Mouse (Mus musculus): ENCODE results near the gene Erg. TPM values are rescaled to one million over a fixed set of nuclear protein-coding genes. Genes with fewer than 3 reads are reported as not detected.

The Erg gene
- polyA plus RNA-seq, 1 experiment from 2014 or later = 2.1 TPM

- Histone ChIP-seq H3K4me1 (ENCODE audit: control insufficient read depth, low read depth, low read length) (no peaks in the 10 kb centered on the region), H3K9ac (ENCODE audit: low read depth, low read length) (no peak overlapping the region), H3K4me2 (ENCODE audit: low read depth, low read length) (no peak overlapping the region), H3K27ac (ENCODE audit: low read length) (no peak overlapping the region), H3K9me3 (replicated peaks; ENCODE audit: control insufficient read depth, low read length) (no peaks in the 10 kb centered on the region), H3K4me3 (ENCODE audit: low read depth, low read length) (no peak overlapping the region), H3K36me3 (ENCODE audit: control insufficient read depth, insufficient read depth) (no peaks in the 10 kb centered on the region), H3K27me3 (ENCODE audit: control insufficient read depth, insufficient read depth, low read depth, low read length) (no peaks in the 10 kb centered on the region)
- no peak for ATAC-seq (ENCODE audit: low read depth)
- WGBS (ENCODE audit: insufficient replicate concordance) = 44% methylated on average over 20 of the region's 20 CpGs
Observed at GRCm38 (mm10) chr16:95611982-95612746, 25.8 kb upstream of the Erg start.

DNA sequence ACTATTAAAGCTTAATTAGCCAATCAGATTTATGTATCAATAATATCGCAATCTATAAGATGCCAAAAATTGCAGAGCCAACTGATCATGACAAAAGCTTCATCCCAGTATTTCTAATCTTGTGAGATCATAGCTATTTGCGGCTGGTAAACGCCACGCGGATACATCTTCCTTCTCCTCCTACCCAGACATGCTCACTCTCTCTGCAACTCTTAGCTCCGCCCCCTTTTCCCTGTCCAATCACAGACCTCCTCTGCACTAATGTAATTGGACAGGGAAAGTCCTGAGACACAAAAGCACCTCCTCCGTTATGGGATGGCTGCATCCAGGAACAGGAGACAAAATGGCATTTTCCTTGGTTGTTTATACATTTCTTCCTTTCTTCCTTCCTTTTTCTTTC, 22.2 kb upstream of the Erg start:
- Histone ChIP-seq H3K9ac (ENCODE audit: low read depth, low read length) (no peak overlapping the region), H3K9me3 (replicated peaks; ENCODE audit: control insufficient read depth, low read length) (no peaks in the 10 kb centered on the region), H3K27me3 (ENCODE audit: control insufficient read depth, insufficient read depth, low read depth, low read length) (no peaks in the 10 kb centered on the region), H3K4me2 (ENCODE audit: low read depth, low read length) (no peak overlapping the region), H3K4me1 (ENCODE audit: control insufficient read depth, low read depth, low read length) (no peaks in the 10 kb centered on the region), H3K27ac (ENCODE audit: low read length) (no peak overlapping the region), H3K36me3 (ENCODE audit: control insufficient read depth, insufficient read depth) (no peaks in the 10 kb centered on the region), H3K4me3 (ENCODE audit: low read depth, low read length) (no peak overlapping the region)
- WGBS (ENCODE audit: insufficient replicate concordance) = 62% methylated on average over 7 of the region's 7 CpGs
- ATAC-seq (ENCODE audit: low read depth) = no peak

GRCm38 (mm10) chr16:95605304-95605703, 18.9 kb upstream of the Erg start:
- Histone ChIP-seq H3K4me1 (ENCODE audit: control insufficient read depth, low read depth, low read length) (no peaks in the 10 kb centered on the region), H3K27ac (ENCODE audit: low read length) (no peak overlapping the region), H3K4me2 (ENCODE audit: low read depth, low read length) (no peak overlapping the region), H3K27me3 (ENCODE audit: control insufficient read depth, insufficient read depth, low read depth, low read length) (no peaks in the 10 kb centered on the region), H3K36me3 (ENCODE audit: control insufficient read depth, insufficient read depth) (no peaks in the 10 kb centered on the region), H3K9me3 (replicated peaks; ENCODE audit: control insufficient read depth, low read length) (no peaks in the 10 kb centered on the region), H3K9ac (ENCODE audit: low read depth, low read length) (no peak overlapping the region), H3K4me3 (ENCODE audit: low read depth, low read length) (no peak overlapping the region)
- ATAC-seq (ENCODE audit: low read depth) = no peak
- 13% methylated on average over 7 of the region's 7 CpGs for WGBS (ENCODE audit: insufficient replicate concordance)

GRCm38 (mm10) chr16:95602504-95602903, 16.1 kb upstream of the Erg start:
- Histone ChIP-seq H3K27me3 (ENCODE audit: control insufficient read depth, insufficient read depth, low read depth, low read length) (no peaks in the 10 kb centered on the region), H3K36me3 (ENCODE audit: control insufficient read depth, insufficient read depth) (no peaks in the 10 kb centered on the region), H3K4me3 (ENCODE audit: low read depth, low read length) (no peak overlapping the region), H3K4me2 (ENCODE audit: low read depth, low read length) (no peak overlapping the region), H3K27ac (ENCODE audit: low read length) (no peak overlapping the region), H3K9ac (ENCODE audit: low read depth, low read length) (no peak overlapping the region), H3K4me1 (ENCODE audit: control insufficient read depth, low read depth, low read length) (no peaks in the 10 kb centered on the region), H3K9me3 (replicated peaks; ENCODE audit: control insufficient read depth, low read length) (no peaks in the 10 kb centered on the region)
- ATAC-seq (ENCODE audit: low read depth) = no peak
- 60% methylated on average over 5 of the region's 5 CpGs for whole genome bisulfite sequencing (ENCODE audit: insufficient replicate concordance)

- no peak for ATAC-seq (ENCODE audit: low read depth)
- no peak overlapping the region for H3K9ac ChIP-seq (ENCODE audit: low read depth, low read length)
- H3K4me1 ChIP-seq (ENCODE audit: control insufficient read depth, low read depth, low read length) = no peaks in the 10 kb centered on the region
- 45% methylated on average over 4 of the region's 4 CpGs for WGBS (ENCODE audit: insufficient replicate concordance)
- no peaks in the 10 kb centered on the region for H3K36me3 ChIP-seq (ENCODE audit: control insufficient read depth, insufficient read depth)
- H3K27ac ChIP-seq (ENCODE audit: low read length) = no peak overlapping the region
- no peak overlapping the region for H3K4me2 ChIP-seq (ENCODE audit: low read depth, low read length)
- no peaks in the 10 kb centered on the region for H3K27me3 ChIP-seq (ENCODE audit: control insufficient read depth, insufficient read depth, low read depth, low read length)
- H3K4me3 ChIP-seq (ENCODE audit: low read depth, low read length) = no peak overlapping the region
- no peaks in the 10 kb centered on the region for H3K9me3 ChIP-seq (replicated peaks; ENCODE audit: control insufficient read depth, low read length)
Observed at GRCm38 (mm10) chr16:95601807-95602206, 15.4 kb upstream of the Erg start.

DNA sequence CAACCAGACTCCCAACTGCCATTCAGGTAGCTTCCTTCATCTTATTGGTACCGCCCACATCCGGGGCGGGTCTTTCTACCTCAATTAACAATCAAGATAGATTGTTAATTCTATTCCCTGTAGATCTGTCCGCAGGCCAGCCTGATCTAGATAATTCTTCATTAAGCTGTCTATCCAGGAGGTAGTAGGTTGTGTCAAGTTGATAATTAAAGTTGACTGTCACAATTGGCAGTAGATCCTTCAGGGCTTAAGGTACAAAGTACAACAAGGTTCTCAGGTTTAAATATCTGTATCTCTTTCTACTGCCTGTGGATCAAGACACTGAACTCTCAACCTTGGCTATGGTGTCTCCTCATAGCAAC, 14.8 kb upstream of the Erg start:
- no peaks in the 10 kb centered on the region for H3K27me3 ChIP-seq (ENCODE audit: control insufficient read depth, insufficient read depth, low read depth, low read length)
- H3K27ac ChIP-seq (ENCODE audit: low read length) = no peak overlapping the region
- no peak overlapping the region for H3K4me2 ChIP-seq (ENCODE audit: low read depth, low read length)
- no peak for ATAC-seq (ENCODE audit: low read depth)
- no peak overlapping the region for H3K4me3 ChIP-seq (ENCODE audit: low read depth, low read length)
- no peaks in the 10 kb centered on the region for H3K36me3 ChIP-seq (ENCODE audit: control insufficient read depth, insufficient read depth)
- no peak overlapping the region for H3K9ac ChIP-seq (ENCODE audit: low read depth, low read length)
- H3K9me3 ChIP-seq (replicated peaks; ENCODE audit: control insufficient read depth, low read length) = no peaks in the 10 kb centered on the region
- no peaks in the 10 kb centered on the region for H3K4me1 ChIP-seq (ENCODE audit: control insufficient read depth, low read depth, low read length)
- 77% methylated on average over 4 of the region's 4 CpGs for WGBS (ENCODE audit: insufficient replicate concordance)

GRCm38 (mm10) chr16:95600572-95601218, 14.3 kb upstream of the Erg start:
- WGBS (ENCODE audit: insufficient replicate concordance) = 61% methylated on average over 19 of the region's 19 CpGs
- Histone ChIP-seq H3K4me1 (ENCODE audit: control insufficient read depth, low read depth, low read length) (no peaks in the 10 kb centered on the region), H3K4me2 (ENCODE audit: low read depth, low read length) (no peak overlapping the region), H3K27me3 (ENCODE audit: control insufficient read depth, insufficient read depth, low read depth, low read length) (no peaks in the 10 kb centered on the region), H3K27ac (ENCODE audit: low read length) (no peak overlapping the region), H3K9ac (ENCODE audit: low read depth, low read length) (no peak overlapping the region), H3K4me3 (ENCODE audit: low read depth, low read length) (no peak overlapping the region), H3K36me3 (ENCODE audit: control insufficient read depth, insufficient read depth) (no peaks in the 10 kb centered on the region), H3K9me3 (replicated peaks; ENCODE audit: control insufficient read depth, low read length) (no peaks in the 10 kb centered on the region)
- no peak for ATAC-seq (ENCODE audit: low read depth)

DNA sequence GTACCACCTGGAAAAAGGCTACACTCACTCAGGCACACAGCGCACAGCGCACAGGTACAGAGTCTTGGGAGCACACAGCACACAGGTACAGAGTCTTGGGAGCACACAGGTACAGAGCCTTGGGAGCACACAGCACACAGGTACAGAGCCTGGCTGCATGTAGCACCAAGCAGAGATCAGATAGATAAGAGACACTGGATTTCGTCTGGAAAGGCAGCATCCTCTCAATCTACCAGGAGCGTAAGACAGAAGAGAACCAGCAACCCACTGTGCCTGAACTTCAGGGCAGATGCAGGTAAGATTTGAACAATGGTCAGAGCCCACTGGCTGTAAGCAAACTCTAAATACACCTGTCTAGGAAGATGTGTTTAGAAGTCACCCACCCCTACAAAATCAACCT, 12.5 kb upstream of the Erg start:
- WGBS (ENCODE audit: insufficient replicate concordance) = 83% methylated on average over 4 of the region's 4 CpGs
- ATAC-seq (ENCODE audit: low read depth) = no peak
- Histone ChIP-seq H3K27ac (ENCODE audit: low read length) (no peak overlapping the region), H3K36me3 (ENCODE audit: control insufficient read depth, insufficient read depth) (no peaks in the 10 kb centered on the region), H3K9me3 (replicated peaks; ENCODE audit: control insufficient read depth, low read length) (no peaks in the 10 kb centered on the region), H3K4me2 (ENCODE audit: low read depth, low read length) (no peak overlapping the region), H3K4me1 (ENCODE audit: control insufficient read depth, low read depth, low read length) (no peaks in the 10 kb centered on the region), H3K27me3 (ENCODE audit: control insufficient read depth, insufficient read depth, low read depth, low read length) (no peaks in the 10 kb centered on the region), H3K4me3 (ENCODE audit: low read depth, low read length) (no peak overlapping the region), H3K9ac (ENCODE audit: low read depth, low read length) (no peak overlapping the region)

DNA sequence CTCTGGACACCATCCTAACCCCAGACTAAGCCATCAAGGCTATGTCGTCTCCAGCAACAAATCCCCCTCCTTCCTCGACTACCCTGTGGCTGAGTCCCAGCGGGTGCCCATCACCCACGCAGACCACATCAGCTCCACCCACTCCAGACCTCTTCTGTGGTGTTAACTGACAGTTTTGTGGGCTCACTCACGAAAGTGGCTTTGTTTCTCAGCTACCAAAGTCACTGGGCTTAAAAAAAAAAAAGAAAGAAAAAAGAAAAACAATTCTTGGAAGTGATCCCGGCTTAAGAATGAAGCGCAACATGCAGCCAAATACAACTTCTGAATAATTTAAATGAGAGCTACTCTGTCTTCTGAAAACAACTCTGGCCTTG, 11.2 kb upstream of the Erg start:
- Histone ChIP-seq H3K9me3 (replicated peaks; ENCODE audit: control insufficient read depth, low read length) (no peaks in the 10 kb centered on the region), H3K4me3 (ENCODE audit: low read depth, low read length) (no peak overlapping the region), H3K4me1 (ENCODE audit: control insufficient read depth, low read depth, low read length) (no peaks in the 10 kb centered on the region), H3K4me2 (ENCODE audit: low read depth, low read length) (no peak overlapping the region), H3K36me3 (ENCODE audit: control insufficient read depth, insufficient read depth) (no peaks in the 10 kb centered on the region), H3K27me3 (ENCODE audit: control insufficient read depth, insufficient read depth, low read depth, low read length) (no peaks in the 10 kb centered on the region), H3K27ac (ENCODE audit: low read length) (no peak overlapping the region), H3K9ac (ENCODE audit: low read depth, low read length) (no peak overlapping the region)
- ATAC-seq (ENCODE audit: low read depth) = no peak
- 48% methylated on average over 7 of the region's 7 CpGs for WGBS (ENCODE audit: insufficient replicate concordance)

Measured in liver, embryonic 16.5 days (tissue).